Mouse (Mus musculus): ENCODE results near the gene Muc4.

DNA sequence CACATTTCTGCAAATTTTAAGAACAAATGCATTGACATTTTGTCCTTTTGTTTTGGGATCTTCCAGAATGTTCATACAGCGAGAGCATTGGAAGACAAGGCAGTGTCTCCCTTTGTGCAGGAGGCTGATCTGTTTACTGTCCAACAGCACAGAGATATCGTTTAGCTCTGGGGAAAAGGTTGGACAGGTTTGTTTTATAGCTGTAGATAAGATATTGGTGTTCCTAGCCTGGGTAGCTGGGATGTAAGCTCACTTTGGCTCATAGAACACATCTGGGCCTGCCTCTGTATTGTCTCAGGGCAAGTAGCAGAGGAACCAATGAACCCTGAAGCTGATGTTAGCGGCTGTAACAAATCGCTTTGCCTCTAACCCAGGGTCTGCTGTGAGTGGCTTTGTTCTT lies 11.9 kb upstream of the Muc4 start:
- TF ChIP-seq USF1 (IDR thresholded peaks at IDR 0.05; ENCODE audit: low read depth) (no peak), E2F4 (IDR thresholded peaks at IDR 0.05; ENCODE audit: insufficient read depth) (no peak), POLR2A (IDR thresholded peaks at IDR 0.05; ENCODE audit: insufficient read length, low read depth) (no peak), REST (IDR thresholded peaks at IDR 0.05; ENCODE audit: insufficient read depth, insufficient read length) (no peak)

All from myocyte (in vitro differentiated cells).